12 mouse cellular contexts compared by ENCODE assay signal in the genomic region with DNA sequence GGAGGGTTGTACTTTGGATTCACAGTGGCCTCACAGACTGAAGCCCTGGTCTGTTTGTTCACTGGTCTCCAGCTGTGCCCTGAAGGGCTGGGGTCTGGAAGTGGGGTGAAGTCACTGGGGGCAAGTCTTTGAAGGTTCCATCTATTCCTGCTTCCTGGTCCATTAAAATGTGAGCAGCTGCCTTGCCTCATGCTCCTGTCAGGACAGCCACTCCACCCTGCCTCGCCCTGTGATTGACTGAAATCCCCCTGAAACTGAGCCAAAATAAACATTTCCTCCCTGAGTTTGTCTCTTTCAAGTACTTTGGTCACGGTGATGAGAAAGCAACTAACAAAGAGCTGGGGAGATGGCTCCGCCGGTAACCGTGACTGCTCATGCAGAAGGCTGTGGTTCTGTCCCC. TPM values are rescaled to one million over a fixed set of nuclear protein-coding genes. Genes with fewer than 3 reads are reported as not detected.
DNase-seq lines count a peak whose midpoint lies in the region; ATAC-seq and TF ChIP-seq lines count a peak whose summit lies in the region.
"Had no signal": no experiment of that assay in that cellular context is flagged by ENCODE, and none has a peak within 500 bp of the region (broad histone marks: within the 10 kb centered on the region; RNA-seq: fewer than 3 reads in every experiment).

No protein-coding gene starts in this region.

- 45% methylated on average over 5 of the region's 5 CpGs for WGBS in hindbrain, postnatal 0 days
- WGBS in hindbrain, embryonic 11.5 days, result 70% methylated on average over 5 of the region's 5 CpGs

- TF ChIP-seq CTCF in hindbrain, postnatal 0 days (IDR thresholded peaks at IDR 0.05; ENCODE audit: low read depth), result no peak
- TF ChIP-seq CTCF in Patski (IDR thresholded peaks at IDR 0.05), result no peak

- H3K9me3 ChIP-seq in hindbrain, postnatal 0 days (ENCODE audit: low read length), result no peaks in the 10 kb centered on the region
- no peaks in the 10 kb centered on the region for H3K9me3 ChIP-seq in hindbrain, embryonic 11.5 days (ENCODE audit: control insufficient read depth, low read length)
- H3K9me3 ChIP-seq: neural tube, embryonic 15.5 days had no signal

- peaks cover 5% of the 10 kb centered on the region; the same call in 1 of the 2 replicates for H3K4me1 ChIP-seq in hindbrain, postnatal 0 days (ENCODE audit: insufficient read depth, low read length)
- 0 out of 2 replicates have a peak, but pooled peaks cover 2% of the 10 kb centered on the region for H3K4me1 ChIP-seq in hindbrain, embryonic 11.5 days (replicated peaks; ENCODE audit: control insufficient read depth, insufficient read depth, low read length)

- no peak overlapping the region for H3K27ac ChIP-seq in hindbrain, postnatal 0 days
- H3K27ac ChIP-seq in hindbrain, embryonic 11.5 days (ENCODE audit: low read depth, low read length), result no peak overlapping the region

- peaks cover 17% of the 10 kb centered on the region for H3K36me3 ChIP-seq in hindbrain, postnatal 0 days (ENCODE audit: insufficient read depth, low read length)
- no peaks in the 10 kb centered on the region; the same call in 1 of the 2 replicates for H3K36me3 ChIP-seq in hindbrain, embryonic 11.5 days (ENCODE audit: control insufficient read depth, insufficient read depth, low read length)

- no peak overlapping the region for H3K4me2 ChIP-seq in hindbrain, postnatal 0 days (ENCODE audit: low read depth, low read length)
- H3K4me2 ChIP-seq in hindbrain, embryonic 11.5 days (replicated peaks; ENCODE audit: low read depth, low read length), result no peak overlapping the region

- no peaks in the 10 kb centered on the region for H3K27me3 ChIP-seq in hindbrain, postnatal 0 days (ENCODE audit: insufficient read depth, low read length)
- H3K27me3 ChIP-seq in hindbrain, embryonic 11.5 days (ENCODE audit: control insufficient read depth, insufficient read depth, low read length), result no peaks in the 10 kb centered on the region
- H3K27me3 ChIP-seq in Patski, result no peaks in the 10 kb centered on the region
- H3K27me3 ChIP-seq: neural tube, embryonic 15.5 days had no signal

- CTCF ChIA-PET in Patski (lab: Charles Lee), result interaction anchor here (0.7 to 5.2 kb wide), 12 partner anchors 11 to 294 kb away, joined by 3 to 41 read pairs (median 8); a partner anchor contains a TSS

- no peak for ATAC-seq in hindbrain, postnatal 0 days
- ATAC-seq in hindbrain, embryonic 11.5 days (ENCODE audit: low FRiP score), result no peak
- peak; percentile 9 for ATAC-seq in Patski
- ATAC-seq in megakaryocyte-erythroid progenitor cell, adult 5-6 weeks (replicated peaks; ENCODE audit: low FRiP score, low TSS enrichment, poor library complexity, severe bottlenecking), result no peak

- POLR2A ChIA-PET in Patski (lab: Charles Lee), result interaction anchor here (0.6 to 1.0 kb wide), 2 partner anchors 111 to 204 kb away, joined by 3 read pairs; no protein-coding TSS in a partner anchor

- H3K4me3 ChIP-seq in hindbrain, postnatal 0 days (ENCODE audit: low read length), result no peak overlapping the region
- H3K4me3 ChIP-seq in hindbrain, embryonic 11.5 days (ENCODE audit: low read depth, low read length), result no peak overlapping the region
- H3K4me3 ChIP-seq: neural tube, embryonic 15.5 days had no signal

- no peak overlapping the region for H3K9ac ChIP-seq in hindbrain, postnatal 0 days (replicated peaks; ENCODE audit: low read length)
- H3K9ac ChIP-seq in hindbrain, embryonic 11.5 days (ENCODE audit: low read depth, low read length), result no peak overlapping the region
- H3K9ac ChIP-seq: neural tube, embryonic 15.5 days had no signal

- peak; percentile 17 for DNase-seq in hindbrain, postnatal 0 days (ENCODE audit: low spot score)
- no peak for DNase-seq in hindbrain, embryonic 11.5 days (ENCODE audit: low spot score)
- DNase-seq in 3T3-L1 (ENCODE audit: low read depth, low spot score) (peak; percentile 74), Patski (ENCODE audit: low read depth, low spot score) (peak; percentile 92)
- peak; percentile 17 to 43 for DNase-seq in kidney, postnatal 25 days
- DNase-seq in left cerebral cortex, adult 8-10 months (ENCODE audit: low spot score in 2 of 2), result no peak
- no peak for DNase-seq in testis, postnatal 10 days (ENCODE audit: low spot score)
- DNase-seq: lung, postnatal 4 days; spleen, adult 18-20 months had no signal

- in situ Hi-C loops in Patski (cut with MboI; ENCODE audit: low pct_unique_long_range_greater_than_20kb), result loop anchor here (5.0 to 10.0 kb wide), 4 partner anchors 77 to 1415 kb away; no protein-coding TSS in a partner anchor

RNA-seq across cellular contexts. Expression of a gene that starts 27.3 kb away (rescaled TPM):
- 0.93 and 1.9 TPM in 2 replicates for total RNA-seq in hindbrain, postnatal 0 days (2014; rRNA removed)
- polyA plus RNA-seq in hindbrain, postnatal 0 days (2015; fragmentation: Nextera tagmentation; extraction: Ambion mirVana), result 0.76 and 0.86 TPM in 2 replicates
- 0.64 and 0.73 TPM in 2 replicates for polyA plus RNA-seq in hindbrain, embryonic 11.5 days (2014; fragmentation: Nextera tagmentation; extraction: Ambion mirVana)
- polyA plus RNA-seq in Patski (2021), result 0.72 TPM
- 1 to 10 TPM; 4.7 to 6.5 (median 5.8) TPM for total RNA-seq in left cerebral cortex, adult 8-10 months (2022)
- total RNA-seq in megakaryocyte-erythroid progenitor cell, adult 5-6 weeks (2014; fragmentation: Nextera tagmentation), result 0.22 and 1.2 TPM in 2 replicates
- 0.27 and 0.38 TPM in 2 replicates for total RNA-seq in megakaryocyte-erythroid progenitor cell, adult 5-6 weeks (2017)
- total RNA-seq: hematopoietic stem cell, adult 5-6 weeks had no signal

RNA-seq across cellular contexts. Expression of a gene that starts 49.6 kb away (rescaled TPM):
- 15.3 and 18.1 TPM in 2 replicates for total RNA-seq in hindbrain, postnatal 0 days (2014; rRNA removed)
- polyA plus RNA-seq in hindbrain, postnatal 0 days (2015; fragmentation: Nextera tagmentation; extraction: Ambion mirVana), result 44.1 and 49.1 TPM in 2 replicates
- 91.1 and 95.3 TPM in 2 replicates for polyA plus RNA-seq in hindbrain, embryonic 11.5 days (2014; fragmentation: Nextera tagmentation; extraction: Ambion mirVana)
- 60.2 TPM for polyA plus RNA-seq in Patski (2021)
- 10 to 100 TPM; 37.0 to 42.3 (median 40.1) TPM for total RNA-seq in left cerebral cortex, adult 8-10 months (2022)
- total RNA-seq in megakaryocyte-erythroid progenitor cell, adult 5-6 weeks (2014; fragmentation: Nextera tagmentation), result 103 and 105 TPM in 2 replicates
- 209 and 214 TPM in 2 replicates for total RNA-seq in megakaryocyte-erythroid progenitor cell, adult 5-6 weeks (2017)

Comparison
In these comparisons a context has a peak if more than half of its experiments do, and no peak if none do; other contexts are left out.
1. DNase-seq: peak in hindbrain, postnatal 0 days (single experiment), 3T3-L1 (single experiment), Patski (single experiment) and kidney, postnatal 25 days (2 of 2); none in hindbrain, embryonic 11.5 days (single experiment), left cerebral cortex, adult 8-10 months (0 of 2) and testis, postnatal 10 days (single experiment).